Mouse (Mus musculus) cerebellum, postnatal 4 days (tissue): Measurements from ENCODE around the gene Gpr37l1.
A peak's percentile ranks its signal among the peaks of the same experiment; 100 is the strongest.
"Not testable (repeated sequence)": the region's sequence is repeated elsewhere in the genome, so short reads cannot be mapped to it uniquely, and the experiment has no call there.

ENCODE experiments used
- DNase-seq, 2 experiments: peaks; one replicate each; pipeline ENCODE4 v3.0.0; 2022; ENCODE audit warnings: low spot score in 2 of 2, mixed read lengths in 1 of 2

Gene Gpr37l1

GRCm38 (mm10) chr1:135124573-135125363 lies 42.7 kb downstream of the Gpr37l1 start:
- DNase-seq, result no peak

- peak in 1 of 2 experiments; percentile 42 for DNase-seq
These were observed 54.8 kb downstream of the Gpr37l1 start for GRCm38 (mm10) chr1:135112661-135113060.

GRCm38 (mm10) chr1:135111271-135111670 lies 56.2 kb downstream of the Gpr37l1 start:
- DNase-seq, result not testable (repeated sequence)
